Mouse (Mus musculus) T-helper 2 cell (primary cell): Measurements from ENCODE around the gene Smg1.

ENCODE experiments used
- in situ Hi-C: fragments of 300-600 bp; cut with MboI, MseI; formaldehyde crosslinking; loops from one replicate; pipeline ENCODE4 v1.15.1; 2025; ENCODE audit warnings: high pct_unique_total_duplicates

The Smg1 gene

GRCm38 (mm10) chr7:118113541-118114297 lies 129.8 kb downstream of the Smg1 start:
- in situ Hi-C loops = loop anchor here (25.0 kb wide), 2 partner anchors 726 to 1626 kb away; partner anchors contain the start of gene Xylt1

- in situ Hi-C loops = loop anchor here (25.0 kb wide), 2 partner anchors 724 to 1624 kb away; partner anchors contain the start of gene Xylt1
Measured at GRCm38 (mm10) chr7:118111128-118111527, 132.3 kb downstream of the Smg1 start.

GRCm38 (mm10) chr7:118107671-118108070 lies 135.8 kb downstream of the Smg1 start:
- in situ Hi-C loops = loop anchor here (25.0 kb wide), 2 partner anchors 720 to 1620 kb away; partner anchors contain the start of gene Xylt1

- in situ Hi-C loops = loop anchor here (25.0 kb wide), 2 partner anchors 717 to 1617 kb away; partner anchors contain the start of gene Xylt1
Measured at GRCm38 (mm10) chr7:118104458-118105052, 138.9 kb downstream of the Smg1 start.

GRCm38 (mm10) chr7:118103462-118104379 lies 139.7 kb downstream of the Smg1 start:
- in situ Hi-C loops = loop anchor here (25.0 kb wide), 2 partner anchors 716 to 1616 kb away; partner anchors contain the start of gene Xylt1

GRCm38 (mm10) chr7:118102678-118103461 lies 140.6 kb downstream of the Smg1 start:
- in situ Hi-C loops = loop anchor here (25.0 kb wide), 2 partner anchors 716 to 1616 kb away; partner anchors contain the start of gene Xylt1

GRCm38 (mm10) chr7:118102231-118102630 lies 141.2 kb downstream of the Smg1 start:
- in situ Hi-C loops = loop anchor here (25.0 kb wide), 2 partner anchors 715 to 1615 kb away; partner anchors contain the start of gene Xylt1

GRCm38 (mm10) chr7:118097615-118098014 lies 145.9 kb downstream of the Smg1 start:
- in situ Hi-C loops = loop anchor here (10.0 to 25.0 kb wide), 2 partner anchors 223 to 590 kb away; no protein-coding TSS in a partner anchor
